Mouse (Mus musculus) embryonic stem cell, embryonic (primary cell): ENCODE data around the gene Ces1b.

Source experiments
- CTCF ChIA-PET, 4 experiments: fragments of 300-600 bp in 2 of 4; fragments of 350-600 bp in 2 of 4; sonication (Branson Sonifier 250); formaldehyde crosslinking; loops; one replicate each; lab custom pipeline; 2022; ENCODE audit warnings: inconsistent platforms in 2 of 4; lab: Charles Lee
- POLR2A ChIA-PET, 4 experiments: fragments of 300-600 bp in 2 of 4; fragments of 350-600 bp in 2 of 4; sonication (Branson Sonifier 250); formaldehyde crosslinking; loops; one replicate each; lab custom pipeline; 2022; ENCODE audit warnings: antibody characterized with exemption in 4 of 4, inconsistent platforms in 1 of 4; lab: Charles Lee

The Ces1b gene

GRCm38 (mm10) chr8:93021738-93022137, 58.1 kb downstream of the Ces1b start:
- CTCF ChIA-PET: interaction anchor here in 3 of 4 experiments (0.6 to 1.6 kb wide), 3 partner anchors 11 to 563 kb away, joined by 3 to 9 read pairs (median 5); no protein-coding TSS in a partner anchor
- POLR2A ChIA-PET: no interaction called here

GRCm38 (mm10) chr8:93014300-93014699, 65.5 kb downstream of the Ces1b start:
- ChIA-PET POLR2A (no interaction called here), CTCF (interaction anchor here in 1 of 4 experiments (1.2 kb wide), 1 partner anchor 416 kb away, joined by 4 read pairs; no protein-coding TSS in a partner anchor)

DNA sequence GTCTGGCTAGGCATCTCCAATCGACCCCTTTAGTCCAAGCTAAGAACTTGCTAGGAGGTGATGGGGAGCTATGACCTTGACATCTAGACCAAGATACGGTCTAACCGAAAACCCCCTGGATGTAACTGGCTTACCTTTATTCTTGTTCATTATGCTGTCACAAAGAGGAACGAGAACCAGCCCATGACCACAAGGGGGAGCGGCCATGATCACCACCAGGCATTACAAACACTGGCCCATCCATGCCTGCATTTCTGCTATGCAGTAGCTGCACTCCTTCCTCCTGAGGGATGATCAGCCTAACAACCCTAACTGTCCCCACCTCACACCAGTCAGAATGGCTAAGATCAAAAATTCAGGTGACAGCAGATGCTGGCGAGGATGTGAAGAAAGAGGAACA, 67.6 kb downstream of the Ces1b start:
- POLR2A ChIA-PET: no interaction called here

DNA sequence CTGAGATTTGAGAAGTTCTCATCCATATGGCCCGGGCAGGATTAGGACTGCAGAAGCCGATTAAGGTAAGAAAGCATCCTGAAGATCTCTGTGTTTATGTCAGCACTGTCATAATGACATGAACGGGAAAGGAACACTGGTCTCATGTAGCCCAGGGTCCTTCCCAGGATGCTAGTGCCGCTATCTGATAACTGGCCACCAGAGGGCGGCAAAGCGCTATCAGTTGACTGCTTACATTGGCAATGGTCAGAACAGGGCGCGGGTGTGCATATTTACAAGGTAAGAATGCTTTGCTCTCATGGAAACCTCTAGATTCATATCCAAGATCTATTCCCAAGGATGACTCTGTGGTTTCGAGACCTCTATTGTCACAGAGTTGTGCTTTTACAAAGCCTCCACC, 68.4 kb downstream of the Ces1b start:
- ChIA-PET CTCF (interaction anchor here in 3 of 4 experiments (1.0 to 2.2 kb wide), 4 partner anchors 193 to 487 kb away, joined by 3 to 9 read pairs (median 5); no protein-coding TSS in a partner anchor), POLR2A (no interaction called here)

More for the DNA sequence above, 67.6 kb downstream of the Ces1b start:
- CTCF ChIA-PET: interaction anchor here (0.5 to 1.5 kb wide), 9 partner anchors 82 to 486 kb away, joined by 3 to 8 read pairs (median 4); no protein-coding TSS in a partner anchor

DNA sequence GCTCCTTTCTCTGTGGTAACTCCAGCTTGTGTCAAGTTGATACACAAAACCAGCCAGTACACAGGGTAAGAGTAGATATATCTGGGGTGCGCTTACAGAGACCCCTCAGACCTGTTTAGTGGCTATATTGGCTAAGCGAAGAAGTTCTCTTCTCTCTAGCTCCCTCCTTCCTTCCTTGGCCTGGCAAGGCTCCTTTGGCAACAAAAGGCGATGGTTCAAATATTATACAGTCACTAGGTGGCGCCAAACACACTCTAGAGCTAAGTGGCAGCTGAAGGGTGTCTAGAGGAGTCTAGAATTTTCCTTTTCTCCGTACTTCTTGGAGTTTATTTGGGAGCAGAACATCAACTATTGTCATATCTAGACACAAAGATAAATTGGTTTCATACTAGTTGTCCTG, 69.5 kb downstream of the Ces1b start:
- POLR2A ChIA-PET: no interaction called here
- CTCF ChIA-PET: interaction anchor here (0.5 to 2.2 kb wide), 51 partner anchors 9 to 1208 kb away, joined by 3 to 23 read pairs (median 4); partner anchors contain the start of gene Irx3 (in 1 of the 4)
